Mouse (Mus musculus): Measurements from ENCODE around the gene Retn.

- TF ChIP-seq CTCF (IDR thresholded peaks at IDR 0.05; ENCODE audit: low read depth, low read length) (no peak), POLR2AphosphoS5 (IDR thresholded peaks at IDR 0.05; ENCODE audit: insufficient replicate concordance, low read depth, low read length) (no peak), TAL1 (conservative IDR thresholded peaks at IDR 0.05; ENCODE audit: low read depth, low read length) (no peak), GATA1 (IDR thresholded peaks at IDR 0.05; ENCODE audit: borderline replicate concordance, low read length) (no peak), GATA2 (IDR thresholded peaks at IDR 0.05; ENCODE audit: borderline replicate concordance, low read depth, low read length) (no peak)
These were observed 46.3 kb upstream of the Retn start for GRCm38 (mm10) chr8:3609046-3609815.

Data from G1E (cell line).